Mouse (Mus musculus): ENCODE results near the gene S100a14. TPM values are rescaled to one million over a fixed set of nuclear protein-coding genes. Genes with fewer than 3 reads are reported as not detected.

S100a14 gene
- polyA plus RNA-seq, 1 experiment, result 0.88 TPM

DNA sequence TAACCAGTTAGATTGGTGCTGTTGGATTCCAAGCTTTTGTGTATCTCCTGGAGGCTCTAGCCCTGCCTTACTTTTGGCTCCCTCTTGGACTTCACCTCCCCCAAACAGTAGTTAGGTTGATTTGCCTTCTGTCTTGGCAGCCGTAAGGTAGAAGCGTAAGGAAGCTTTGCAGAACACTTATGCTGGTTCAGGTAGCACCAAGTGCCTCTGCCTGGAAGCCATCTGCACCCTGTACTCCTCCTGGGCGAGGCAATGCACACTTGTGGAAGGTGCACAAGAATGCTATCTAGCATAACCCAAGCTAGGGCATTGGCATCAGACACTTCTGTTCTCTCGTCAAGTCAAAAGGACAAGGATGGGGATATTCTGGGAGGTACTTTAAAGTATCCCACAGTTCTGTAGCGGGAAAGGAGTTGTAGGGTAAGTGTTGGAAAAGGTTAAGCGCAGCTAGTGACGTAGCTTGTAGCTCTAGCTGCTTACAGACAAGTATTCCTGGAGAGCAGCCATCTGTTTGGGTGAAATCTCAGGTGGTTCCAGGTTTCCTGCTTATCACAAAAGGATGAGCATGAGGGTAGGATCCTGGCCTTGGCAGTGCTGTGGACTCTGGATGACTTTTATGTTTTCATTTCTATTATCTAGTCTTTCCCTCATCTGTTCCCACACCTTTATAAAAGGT is 30.7 kb upstream of the S100a14 start:
- Histone ChIP-seq H3K4me1 (ENCODE audit: control insufficient read depth, insufficient read depth, low read length) (no peaks in the 10 kb centered on the region), H3K27ac (ENCODE audit: insufficient read depth, low read length) (no peak overlapping the region), H3K36me3 (ENCODE audit: control insufficient read depth, insufficient read depth, low read length, poor library complexity, severe bottlenecking) (peaks cover 39% of the 10 kb centered on the region), H3K9me3 (replicated peaks; ENCODE audit: control insufficient read depth, insufficient read depth, low read length, poor library complexity, severe bottlenecking) (no peaks in the 10 kb centered on the region), H3K9ac (ENCODE audit: low read depth, poor library complexity, severe bottlenecking) (no peak overlapping the region), H3K4me3 (ENCODE audit: low read depth, low read length) (no peak overlapping the region), H3K27me3 (ENCODE audit: control insufficient read depth, insufficient read depth, low read length, poor library complexity, severe bottlenecking) (no peaks in the 10 kb centered on the region)
- TF ChIP-seq EP300 (IDR thresholded peaks at IDR 0.05; ENCODE audit: insufficient read depth, low read depth, low read length) (no peak), CTCF (IDR thresholded peaks at IDR 0.05; ENCODE audit: low read depth, low read length) (no peak), POLR2A (IDR thresholded peaks at IDR 0.05; ENCODE audit: insufficient read depth, low read length) (no peak)

DNA sequence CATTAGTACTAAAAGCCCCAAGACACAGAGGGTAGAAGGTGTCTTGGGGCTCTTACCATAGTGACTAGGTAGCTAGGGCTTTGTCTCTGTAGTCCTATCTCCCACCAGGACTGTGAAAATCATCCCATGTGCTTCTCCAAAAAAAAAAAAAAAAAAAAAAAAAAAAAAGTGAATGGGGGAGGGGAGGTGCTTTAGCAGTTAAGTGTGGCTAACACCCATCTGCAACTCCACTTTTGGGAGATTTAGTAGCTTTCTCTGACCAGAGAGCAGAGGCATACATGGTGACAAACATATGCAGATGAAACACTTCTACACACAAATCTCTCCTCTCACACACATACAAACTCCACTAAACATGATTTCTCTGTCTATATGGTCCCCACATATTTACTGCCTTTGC is 29.1 kb upstream of the S100a14 start:
- no peaks in the 10 kb centered on the region for H3K9me3 ChIP-seq (replicated peaks; ENCODE audit: control insufficient read depth, insufficient read depth, low read length, poor library complexity, severe bottlenecking)
- no peaks in the 10 kb centered on the region for H3K27me3 ChIP-seq (ENCODE audit: control insufficient read depth, insufficient read depth, low read length, poor library complexity, severe bottlenecking)
- no peak overlapping the region for H3K9ac ChIP-seq (ENCODE audit: low read depth, poor library complexity, severe bottlenecking)
- no peaks in the 10 kb centered on the region for H3K4me1 ChIP-seq (ENCODE audit: control insufficient read depth, insufficient read depth, low read length)
- H3K4me3 ChIP-seq (ENCODE audit: low read depth, low read length), result no peak overlapping the region
- peaks cover 55% of the 10 kb centered on the region for H3K36me3 ChIP-seq (ENCODE audit: control insufficient read depth, insufficient read depth, low read length, poor library complexity, severe bottlenecking)
- TF ChIP-seq CTCF (IDR thresholded peaks at IDR 0.05; ENCODE audit: low read depth, low read length), result no peak
- TF ChIP-seq EP300 (IDR thresholded peaks at IDR 0.05; ENCODE audit: insufficient read depth, low read depth, low read length), result no peak
- no peak for TF ChIP-seq POLR2A (IDR thresholded peaks at IDR 0.05; ENCODE audit: insufficient read depth, low read length)
- no peak overlapping the region for H3K27ac ChIP-seq (ENCODE audit: insufficient read depth, low read length)

DNA sequence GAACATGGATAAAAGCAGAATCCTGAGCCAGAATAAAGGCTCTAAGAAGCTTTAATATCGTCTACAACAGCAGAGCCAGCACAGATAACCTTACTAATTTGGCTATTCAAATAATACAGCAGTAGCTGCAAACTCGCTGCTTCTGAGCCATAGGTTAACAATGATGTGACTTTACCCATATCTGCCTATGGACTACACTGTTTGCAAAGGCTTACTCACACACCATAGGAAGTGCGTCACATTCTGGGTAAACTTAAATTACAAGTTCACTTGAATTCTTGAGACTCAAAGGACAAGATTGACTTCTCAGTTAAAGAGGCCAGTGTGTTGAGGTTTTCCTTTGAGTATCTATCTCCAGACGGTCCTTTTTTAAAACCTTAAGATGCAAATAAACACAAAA is 23.2 kb upstream of the S100a14 start:
- no peaks in the 10 kb centered on the region for H3K9me3 ChIP-seq (replicated peaks; ENCODE audit: control insufficient read depth, insufficient read depth, low read length, poor library complexity, severe bottlenecking)
- no peak overlapping the region for H3K9ac ChIP-seq (ENCODE audit: low read depth, poor library complexity, severe bottlenecking)
- no peak for TF ChIP-seq POLR2A (IDR thresholded peaks at IDR 0.05; ENCODE audit: insufficient read depth, low read length)
- no peak for TF ChIP-seq CTCF (IDR thresholded peaks at IDR 0.05; ENCODE audit: low read depth, low read length)
- no peak for TF ChIP-seq EP300 (IDR thresholded peaks at IDR 0.05; ENCODE audit: insufficient read depth, low read depth, low read length)
- H3K4me1 ChIP-seq (ENCODE audit: control insufficient read depth, insufficient read depth, low read length), result no peaks in the 10 kb centered on the region
- no peak overlapping the region for H3K4me3 ChIP-seq (ENCODE audit: low read depth, low read length)
- peaks cover 91% of the 10 kb centered on the region for H3K36me3 ChIP-seq (ENCODE audit: control insufficient read depth, insufficient read depth, low read length, poor library complexity, severe bottlenecking)
- no peak overlapping the region for H3K27ac ChIP-seq (ENCODE audit: insufficient read depth, low read length)
- H3K27me3 ChIP-seq (ENCODE audit: control insufficient read depth, insufficient read depth, low read length, poor library complexity, severe bottlenecking), result no peaks in the 10 kb centered on the region

DNA sequence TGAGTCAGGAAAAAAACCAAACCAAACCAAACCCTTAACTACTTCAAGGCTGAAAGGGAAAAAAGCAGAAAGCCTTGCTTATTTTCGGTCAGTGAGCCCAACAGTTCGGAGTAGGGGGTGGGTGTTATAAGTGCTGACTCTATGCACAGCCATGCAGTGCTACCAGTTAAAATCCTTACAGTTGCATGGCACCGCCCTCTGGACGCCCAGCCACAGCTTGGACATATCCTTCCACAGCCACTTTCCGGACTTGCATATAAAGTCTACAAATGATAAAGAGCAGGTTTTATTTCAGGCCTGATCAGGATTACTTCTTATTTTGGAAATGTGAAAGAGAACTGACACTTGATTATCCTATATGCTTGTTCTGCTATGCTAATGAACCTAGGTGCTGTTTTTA is 21.4 kb upstream of the S100a14 start:
- Histone ChIP-seq H3K9ac (ENCODE audit: low read depth, poor library complexity, severe bottlenecking) (no peak overlapping the region), H3K4me3 (ENCODE audit: low read depth, low read length) (no peak overlapping the region), H3K4me1 (ENCODE audit: control insufficient read depth, insufficient read depth, low read length) (no peaks in the 10 kb centered on the region), H3K27ac (ENCODE audit: insufficient read depth, low read length) (no peak overlapping the region), H3K27me3 (ENCODE audit: control insufficient read depth, insufficient read depth, low read length, poor library complexity, severe bottlenecking) (no peaks in the 10 kb centered on the region), H3K9me3 (replicated peaks; ENCODE audit: control insufficient read depth, insufficient read depth, low read length, poor library complexity, severe bottlenecking) (no peaks in the 10 kb centered on the region), H3K36me3 (ENCODE audit: control insufficient read depth, insufficient read depth, low read length, poor library complexity, severe bottlenecking) (peaks cover 77% of the 10 kb centered on the region)
- TF ChIP-seq EP300 (IDR thresholded peaks at IDR 0.05; ENCODE audit: insufficient read depth, low read depth, low read length) (no peak), POLR2A (IDR thresholded peaks at IDR 0.05; ENCODE audit: insufficient read depth, low read length) (no peak), CTCF (IDR thresholded peaks at IDR 0.05; ENCODE audit: low read depth, low read length) (no peak)

DNA sequence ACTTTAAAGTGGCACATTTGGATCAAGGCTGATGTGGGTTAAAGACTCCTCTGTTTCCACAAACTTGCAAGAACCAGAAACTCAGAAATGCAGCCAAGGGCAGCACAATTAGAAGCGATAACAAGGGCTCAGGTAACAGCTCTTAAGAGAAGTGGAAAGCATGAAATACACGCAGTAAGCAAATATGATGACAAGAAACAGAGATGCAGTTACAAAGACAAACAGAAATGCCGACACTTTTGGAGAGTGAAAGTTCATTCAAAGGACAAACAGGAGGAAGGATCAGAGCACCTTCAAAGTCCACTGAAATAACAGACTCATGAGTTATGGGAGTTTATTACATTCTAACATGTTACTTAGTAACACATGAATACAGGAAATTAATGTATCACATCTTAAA is 20.3 kb upstream of the S100a14 start:
- no peak overlapping the region for H3K9ac ChIP-seq (ENCODE audit: low read depth, poor library complexity, severe bottlenecking)
- peaks cover 68% of the 10 kb centered on the region for H3K36me3 ChIP-seq (ENCODE audit: control insufficient read depth, insufficient read depth, low read length, poor library complexity, severe bottlenecking)
- H3K27me3 ChIP-seq (ENCODE audit: control insufficient read depth, insufficient read depth, low read length, poor library complexity, severe bottlenecking), result no peaks in the 10 kb centered on the region
- no peak overlapping the region for H3K4me3 ChIP-seq (ENCODE audit: low read depth, low read length)
- H3K4me1 ChIP-seq (ENCODE audit: control insufficient read depth, insufficient read depth, low read length), result no peaks in the 10 kb centered on the region
- H3K9me3 ChIP-seq (replicated peaks; ENCODE audit: control insufficient read depth, insufficient read depth, low read length, poor library complexity, severe bottlenecking), result no peaks in the 10 kb centered on the region
- no peak overlapping the region for H3K27ac ChIP-seq (ENCODE audit: insufficient read depth, low read length)
- TF ChIP-seq EP300 (IDR thresholded peaks at IDR 0.05; ENCODE audit: insufficient read depth, low read depth, low read length) (no peak), POLR2A (IDR thresholded peaks at IDR 0.05; ENCODE audit: insufficient read depth, low read length) (no peak), CTCF (IDR thresholded peaks at IDR 0.05; ENCODE audit: low read depth, low read length) (no peak)

DNA sequence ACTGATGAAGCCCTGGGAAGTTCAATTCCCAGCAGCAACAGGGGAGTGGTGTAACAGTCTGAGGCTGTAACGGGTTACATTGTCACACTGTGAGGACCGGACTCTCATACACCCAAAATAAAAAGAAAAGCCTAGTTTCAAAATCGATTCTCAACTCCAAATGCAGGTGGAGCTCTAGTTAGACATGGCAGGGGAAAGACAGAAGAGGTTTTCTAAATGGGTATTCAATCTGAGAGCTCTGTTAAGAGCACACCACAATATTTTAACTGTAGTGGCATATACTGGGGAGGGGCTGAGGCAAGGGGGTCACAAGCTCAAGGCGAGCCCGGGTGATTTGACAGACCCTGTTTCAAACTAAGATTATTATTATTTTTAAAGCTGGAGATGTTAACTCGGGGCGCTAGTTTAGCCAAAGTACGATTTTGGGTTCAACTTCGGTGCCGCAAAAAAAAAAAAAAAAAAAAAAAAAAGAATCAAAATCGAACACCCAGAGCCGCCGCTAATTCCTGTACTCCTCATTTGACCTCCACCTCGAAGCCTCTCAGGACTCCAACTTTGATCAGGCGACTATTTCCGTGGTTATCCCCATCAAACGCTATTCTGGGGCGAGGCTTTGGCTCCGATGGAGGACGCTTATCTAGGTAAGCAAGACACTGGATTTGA is 18.2 kb upstream of the S100a14 start:
- TF ChIP-seq CTCF (IDR thresholded peaks at IDR 0.05; ENCODE audit: low read depth, low read length) (no peak), POLR2A (IDR thresholded peaks at IDR 0.05; ENCODE audit: insufficient read depth, low read length) (no peak), EP300 (IDR thresholded peaks at IDR 0.05; ENCODE audit: insufficient read depth, low read depth, low read length) (no peak)
- Histone ChIP-seq H3K4me1 (ENCODE audit: control insufficient read depth, insufficient read depth, low read length) (no peaks in the 10 kb centered on the region), H3K4me3 (ENCODE audit: low read depth, low read length) (peak overlapping the region; percentile 100), H3K36me3 (ENCODE audit: control insufficient read depth, insufficient read depth, low read length, poor library complexity, severe bottlenecking) (peaks cover 47% of the 10 kb centered on the region), H3K9ac (ENCODE audit: low read depth, poor library complexity, severe bottlenecking) (peak overlapping the region; percentile 95), H3K27me3 (ENCODE audit: control insufficient read depth, insufficient read depth, low read length, poor library complexity, severe bottlenecking) (no peaks in the 10 kb centered on the region), H3K27ac (ENCODE audit: insufficient read depth, low read length) (peak overlapping the region; percentile 6; the same call in 1 of the 2 replicates), H3K9me3 (replicated peaks; ENCODE audit: control insufficient read depth, insufficient read depth, low read length, poor library complexity, severe bottlenecking) (no peaks in the 10 kb centered on the region)

Data from ES-Bruce4 (cell line).